Mouse (Mus musculus) kidney, postnatal 10 days (tissue): ENCODE measurements around the gene Tnip2.

ENCODE experiments used
- DNase-seq: peaks from one replicate; pipeline ENCODE4 v3.0.0; 2021; ENCODE audit warnings: mixed read lengths

The Tnip2 gene

DNA sequence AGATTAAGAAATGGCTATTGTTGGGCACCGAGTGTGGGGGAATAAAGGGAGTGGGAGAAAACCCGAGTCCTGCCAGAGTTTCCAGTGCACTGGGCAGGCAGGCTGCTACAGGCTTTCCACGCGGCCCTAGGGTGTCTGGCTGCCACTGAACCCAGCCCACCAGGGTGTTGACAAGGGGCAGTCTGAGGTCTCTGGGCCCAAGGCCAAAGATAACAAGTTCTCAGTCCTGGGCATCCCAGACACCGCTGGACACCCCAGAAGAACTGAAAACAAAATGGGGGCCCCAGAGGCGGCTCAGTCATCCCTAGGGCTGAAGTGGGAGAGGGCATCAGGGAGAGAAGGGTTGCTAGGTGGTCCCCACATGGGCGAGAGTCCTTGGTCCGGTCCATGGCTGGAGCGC lies 67.6 kb downstream of the Tnip2 start:
- DNase-seq: no peak
